Mouse (Mus musculus): Measurements from ENCODE around the gene Pdlim5. TPM values are rescaled to one million over a fixed set of nuclear protein-coding genes. Genes with fewer than 3 reads are reported as not detected.

The Pdlim5 gene
- total RNA-seq, 1 experiment = 38.8 TPM

GRCm38 (mm10) chr3:142388189-142388588 is 7.3 kb downstream of the Pdlim5 start:
- Histone ChIP-seq H3K9me3 (ENCODE audit: control insufficient read depth, insufficient read depth, low read depth, low read length) (no peaks in the 10 kb centered on the region), H3K27ac (ENCODE audit: insufficient read depth, low read depth, low read length, poor library complexity, severe bottlenecking) (no peak overlapping the region), H3K4me3 (ENCODE audit: insufficient read depth in 1 of 2, low read depth in 1 of 2, low read length in 2 of 2, poor library complexity in 1 of 2, severe bottlenecking in 1 of 2) (no peak overlapping the region), H3K36me3 (ENCODE audit: control insufficient read depth, insufficient read depth, low read length, poor library complexity, severe bottlenecking) (no peaks in the 10 kb centered on the region), H3K9ac (ENCODE audit: insufficient read depth, low read depth, low read length, poor library complexity, severe bottlenecking) (no peak overlapping the region), H3K4me1 (ENCODE audit: control insufficient read depth in 2 of 2, insufficient read depth in 2 of 2, low read length in 2 of 2, poor library complexity in 1 of 2) (no peaks in the 10 kb centered on the region; a peak in 1 of 4 replicates)
- TF ChIP-seq ZNF384 (IDR thresholded peaks at IDR 0.05; ENCODE audit: low read depth, low read length) (no peak), MAFK (IDR thresholded peaks at IDR 0.05; ENCODE audit: insufficient read depth, low read depth, low read length) (no peak), ZC3H11A (IDR thresholded peaks at IDR 0.05; ENCODE audit: borderline replicate concordance, low read depth, low read length) (no peak), HCFC1 (IDR thresholded peaks at IDR 0.05; ENCODE audit: borderline replicate concordance, insufficient read depth, low read length) (no peak), CHD2 (IDR thresholded peaks at IDR 0.05; ENCODE audit: low read depth, low read length) (no peak)
- DNase-seq (ENCODE audit: low read depth, low spot score) = no peak
- in situ Hi-C loops (cut with MboI; ENCODE audit: low sequenced_read_pairs in 2 of 2, unreplicated experiment in 2 of 2) = no loop called here

- in situ Hi-C loops (cut with MboI; ENCODE audit: low sequenced_read_pairs in 2 of 2, unreplicated experiment in 2 of 2) = no loop called here
- TF ChIP-seq MAFK (IDR thresholded peaks at IDR 0.05; ENCODE audit: insufficient read depth, low read depth, low read length) (no peak), CHD2 (IDR thresholded peaks at IDR 0.05; ENCODE audit: low read depth, low read length) (no peak), ZC3H11A (IDR thresholded peaks at IDR 0.05; ENCODE audit: borderline replicate concordance, low read depth, low read length) (no peak), ZNF384 (IDR thresholded peaks at IDR 0.05; ENCODE audit: low read depth, low read length) (no peak), HCFC1 (IDR thresholded peaks at IDR 0.05; ENCODE audit: borderline replicate concordance, insufficient read depth, low read length) (no peak)
- Histone ChIP-seq H3K4me1 (ENCODE audit: control insufficient read depth in 2 of 2, insufficient read depth in 2 of 2, low read length in 2 of 2, poor library complexity in 1 of 2) (no peaks in the 10 kb centered on the region; a peak in 1 of 4 replicates), H3K36me3 (ENCODE audit: control insufficient read depth, insufficient read depth, low read length, poor library complexity, severe bottlenecking) (no peaks in the 10 kb centered on the region), H3K4me3 (ENCODE audit: insufficient read depth in 1 of 2, low read depth in 1 of 2, low read length in 2 of 2, poor library complexity in 1 of 2, severe bottlenecking in 1 of 2) (no peak overlapping the region), H3K27ac (ENCODE audit: insufficient read depth, low read depth, low read length, poor library complexity, severe bottlenecking) (no peak overlapping the region), H3K9me3 (ENCODE audit: control insufficient read depth, insufficient read depth, low read depth, low read length) (no peaks in the 10 kb centered on the region), H3K9ac (ENCODE audit: insufficient read depth, low read depth, low read length, poor library complexity, severe bottlenecking) (no peak overlapping the region)
- no peak for DNase-seq (ENCODE audit: low read depth, low spot score)
Observed at GRCm38 (mm10) chr3:142386505-142386904, 9.0 kb downstream of the Pdlim5 start.

- TF ChIP-seq MAFK (IDR thresholded peaks at IDR 0.05; ENCODE audit: insufficient read depth, low read depth, low read length) (no peak), ZC3H11A (IDR thresholded peaks at IDR 0.05; ENCODE audit: borderline replicate concordance, low read depth, low read length) (no peak), ZNF384 (IDR thresholded peaks at IDR 0.05; ENCODE audit: low read depth, low read length) (no peak), HCFC1 (IDR thresholded peaks at IDR 0.05; ENCODE audit: borderline replicate concordance, insufficient read depth, low read length) (no peak), CHD2 (IDR thresholded peaks at IDR 0.05; ENCODE audit: low read depth, low read length) (no peak)
- no peak for DNase-seq (ENCODE audit: low read depth, low spot score)
- Histone ChIP-seq H3K9ac (ENCODE audit: insufficient read depth, low read depth, low read length, poor library complexity, severe bottlenecking) (no peak overlapping the region), H3K36me3 (ENCODE audit: control insufficient read depth, insufficient read depth, low read length, poor library complexity, severe bottlenecking) (no peaks in the 10 kb centered on the region), H3K4me3 (ENCODE audit: insufficient read depth in 1 of 2, low read depth in 1 of 2, low read length in 2 of 2, poor library complexity in 1 of 2, severe bottlenecking in 1 of 2) (no peak overlapping the region), H3K9me3 (ENCODE audit: control insufficient read depth, insufficient read depth, low read depth, low read length) (no peaks in the 10 kb centered on the region), H3K27ac (ENCODE audit: insufficient read depth, low read depth, low read length, poor library complexity, severe bottlenecking) (no peak overlapping the region), H3K4me1 (ENCODE audit: control insufficient read depth in 2 of 2, insufficient read depth in 2 of 2, low read length in 2 of 2, poor library complexity in 1 of 2) (no peaks in the 10 kb centered on the region)
- in situ Hi-C loops (cut with MboI; ENCODE audit: low sequenced_read_pairs in 2 of 2, unreplicated experiment in 2 of 2) = no loop called here
Observed at GRCm38 (mm10) chr3:142385690-142386089, 9.8 kb downstream of the Pdlim5 start.

GRCm38 (mm10) chr3:142376638-142377037 is 18.9 kb downstream of the Pdlim5 start:
- DNase-seq (ENCODE audit: low read depth, low spot score) = no peak
- no peaks in the 10 kb centered on the region for H3K9me3 ChIP-seq (ENCODE audit: control insufficient read depth, insufficient read depth, low read depth, low read length)
- H3K4me3 ChIP-seq (ENCODE audit: insufficient read depth in 1 of 2, low read depth in 1 of 2, low read length in 2 of 2, poor library complexity in 1 of 2, severe bottlenecking in 1 of 2) = no peak overlapping the region
- H3K36me3 ChIP-seq (ENCODE audit: control insufficient read depth, insufficient read depth, low read length, poor library complexity, severe bottlenecking) = no peaks in the 10 kb centered on the region
- H3K27ac ChIP-seq (ENCODE audit: insufficient read depth, low read depth, low read length, poor library complexity, severe bottlenecking) = no peak overlapping the region
- no peaks in the 10 kb centered on the region for H3K4me1 ChIP-seq (ENCODE audit: control insufficient read depth in 2 of 2, insufficient read depth in 2 of 2, low read length in 2 of 2, poor library complexity in 1 of 2)
- in situ Hi-C loops (cut with MboI; ENCODE audit: low sequenced_read_pairs in 2 of 2, unreplicated experiment in 2 of 2) = no loop called here
- no peak overlapping the region for H3K9ac ChIP-seq (ENCODE audit: insufficient read depth, low read depth, low read length, poor library complexity, severe bottlenecking)
- no peak for TF ChIP-seq ZNF384 (IDR thresholded peaks at IDR 0.05; ENCODE audit: low read depth, low read length)
- TF ChIP-seq MAFK (IDR thresholded peaks at IDR 0.05; ENCODE audit: insufficient read depth, low read depth, low read length) = peak; percentile 55; the same call in 1 of the 2 replicates
- TF ChIP-seq HCFC1 (IDR thresholded peaks at IDR 0.05; ENCODE audit: borderline replicate concordance, insufficient read depth, low read length) = no peak

GRCm38 (mm10) chr3:142375106-142375505 is 20.4 kb downstream of the Pdlim5 start:
- Histone ChIP-seq H3K9ac (ENCODE audit: insufficient read depth, low read depth, low read length, poor library complexity, severe bottlenecking) (no peak overlapping the region), H3K27ac (ENCODE audit: insufficient read depth, low read depth, low read length, poor library complexity, severe bottlenecking) (no peak overlapping the region), H3K4me1 (ENCODE audit: control insufficient read depth in 2 of 2, insufficient read depth in 2 of 2, low read length in 2 of 2, poor library complexity in 1 of 2) (no peaks in the 10 kb centered on the region), H3K9me3 (ENCODE audit: control insufficient read depth, insufficient read depth, low read depth, low read length) (no peaks in the 10 kb centered on the region), H3K36me3 (ENCODE audit: control insufficient read depth, insufficient read depth, low read length, poor library complexity, severe bottlenecking) (no peaks in the 10 kb centered on the region), H3K4me3 (ENCODE audit: insufficient read depth in 1 of 2, low read depth in 1 of 2, low read length in 2 of 2, poor library complexity in 1 of 2, severe bottlenecking in 1 of 2) (no peak overlapping the region)
- no peak for DNase-seq (ENCODE audit: low read depth, low spot score)
- TF ChIP-seq MAFK (IDR thresholded peaks at IDR 0.05; ENCODE audit: insufficient read depth, low read depth, low read length) = peak; percentile 87
- no peak for TF ChIP-seq HCFC1 (IDR thresholded peaks at IDR 0.05; ENCODE audit: borderline replicate concordance, insufficient read depth, low read length)
- in situ Hi-C loops (cut with MboI; ENCODE audit: low sequenced_read_pairs in 2 of 2, unreplicated experiment in 2 of 2) = no loop called here
